Mouse (Mus musculus) adrenal gland, postnatal 14 days (tissue): ENCODE results near the gene Upk2. TPM values are rescaled to one million over a fixed set of nuclear protein-coding genes. Genes with fewer than 3 reads are reported as not detected.
A peak's percentile ranks its signal among the peaks of the same experiment; 100 is the strongest.

Experiments used
- DNase-seq: peaks from one replicate; pipeline ENCODE4 v3.0.0; 2021; ENCODE audit warnings: mixed read lengths
- total RNA-seq: library from RNA; stranded (reverse); gene quantifications from 2 replicates; pipeline ENCODE4 v1.2.3, GENCODE M21; 2021

The Upk2 gene
- total RNA-seq, 1 experiment from 2014 or later, result not detected

DNA sequence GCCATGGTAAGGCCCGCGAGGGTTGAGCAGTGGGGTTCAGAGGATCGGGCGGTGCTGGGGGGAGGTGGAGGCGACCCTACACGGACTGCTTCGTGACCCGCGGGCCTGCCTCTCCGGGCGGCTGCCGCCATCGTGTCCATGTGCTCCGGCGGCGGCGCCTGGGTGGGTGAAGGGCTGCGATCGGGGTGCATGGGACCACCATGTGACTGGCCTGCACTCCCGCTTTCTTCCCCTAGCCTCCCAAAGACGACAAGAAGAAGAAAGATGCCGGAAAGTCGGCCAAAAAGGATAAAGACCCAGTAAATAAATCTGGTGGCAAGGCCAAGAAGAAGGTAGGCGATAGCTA lies 47.1 kb downstream of the Upk2 start:
- no peak for DNase-seq

- peak; percentile 96 for DNase-seq
These were observed 47.6 kb downstream of the Upk2 start, which contains the start of the genes Rps25 and Trappc4 for GRCm38 (mm10) chr9:44406906-44407751. Gene Rps25, plus strand, starts transcription at chr9:44407139. Gene Trappc4, minus strand, starts transcription at chr9:44407600.

DNA sequence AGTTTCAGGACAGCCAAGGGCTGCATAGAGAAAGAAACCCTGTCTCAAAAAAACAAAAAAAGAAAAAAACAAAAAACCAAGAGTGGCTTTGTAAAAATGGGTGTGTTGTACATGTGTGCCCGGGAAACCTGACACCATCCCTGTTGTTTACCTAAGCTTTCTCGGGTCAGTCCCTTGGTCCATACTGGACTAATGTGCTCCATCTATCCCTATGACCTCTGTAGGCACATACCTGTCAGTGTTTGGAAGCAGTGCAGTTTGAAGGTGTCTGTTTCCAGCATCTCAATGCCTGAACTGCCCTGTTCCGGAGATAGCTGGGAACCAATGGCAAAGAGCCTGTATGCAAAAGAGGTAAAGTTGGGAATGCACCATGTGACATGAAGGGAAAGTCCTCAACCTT lies 49.8 kb downstream of the Upk2 start:
- no peak for DNase-seq

Other genes with a start within 250 kb of the Upk2 start
- gene Cbl, start 220.9 kb downstream of the Upk2 start, total RNA-seq, result 33.1 and 34.4 TPM in 2 replicates
- gene Ccdc153, start 214.3 kb downstream of the Upk2 start, total RNA-seq, result 1.1 and 2.5 TPM in 2 replicates
- gene Pdzd3, start 203.5 kb downstream of the Upk2 start, total RNA-seq, result 0.30 TPM in 1 of 2 replicates, not detected in the other
- gene Nlrx1, start 186.4 kb downstream of the Upk2 start, total RNA-seq, result 17.6 and 20.7 TPM in 2 replicates
- gene Abcg4, start 166.4 kb downstream of the Upk2 start, total RNA-seq, result 19.0 and 28.8 TPM in 2 replicates
- 20.3 and 22.1 TPM in 2 replicates for gene Hinfp, start 149.3 kb downstream of the Upk2 start, total RNA-seq
- 27.8 and 40.4 TPM in 2 replicates for gene C2cd2l, start 134.7 kb downstream of the Upk2 start, total RNA-seq
- 27.1 and 29.5 TPM in 2 replicates for gene Dpagt1, start 129.0 kb downstream of the Upk2 start, total RNA-seq
- 76.0 and 90.3 TPM in 2 replicates for gene H2afx, start 120.3 kb downstream of the Upk2 start, total RNA-seq
- gene Hmbs, start 110.7 kb downstream of the Upk2 start, total RNA-seq, result 77.5 and 92.0 TPM in 2 replicates
- 41.6 and 44.1 TPM in 2 replicates for gene Vps11, start 93.3 kb downstream of the Upk2 start, total RNA-seq
- 122 and 133 TPM in 2 replicates for gene Hyou1, start 75.5 kb downstream of the Upk2 start, total RNA-seq
- 20.0 and 29.9 TPM in 2 replicates for gene Slc37a4, start 58.1 kb downstream of the Upk2 start, total RNA-seq
- gene Rps25, start 47.8 kb downstream of the Upk2 start, total RNA-seq, result 1,105 and 1,276 TPM in 2 replicates
- 60.4 and 66.1 TPM in 2 replicates for gene Trappc4, start 47.4 kb downstream of the Upk2 start, total RNA-seq
- gene Ccdc84, start 36.4 kb downstream of the Upk2 start, total RNA-seq, result 17.1 and 21.5 TPM in 2 replicates
- gene Foxr1, start 13.8 kb downstream of the Upk2 start, total RNA-seq, result not detected in 2 replicates
- gene Bcl9l, start 27.8 kb upstream of the Upk2 start, total RNA-seq, result 59.3 and 61.7 TPM in 2 replicates
- gene Cxcr5, start 106.9 kb upstream of the Upk2 start, total RNA-seq, result 0.56 and 4.4 TPM in 2 replicates
- gene Ddx6, start 149.9 kb upstream of the Upk2 start, total RNA-seq, result 122 TPM in 2 replicates
- not detected in 2 replicates for gene Treh, start 218.3 kb upstream of the Upk2 start, total RNA-seq